Mouse (Mus musculus) embryo, embryonic 10.5 days (tissue): ENCODE data around the gene Zdhhc5.

Experiments used
- DNase-seq: peaks from one replicate; pipeline ENCODE4 v3.0.0-alpha.2; 2015; ENCODE audit warnings: low spot score

Zdhhc5 gene

GRCm38 (mm10) chr2:84695007-84695695, 19.8 kb downstream of the Zdhhc5 start:
- no peak for DNase-seq

GRCm38 (mm10) chr2:84690050-84690449, 24.9 kb downstream of the Zdhhc5 start:
- DNase-seq, result no peak

GRCm38 (mm10) chr2:84688080-84688844, 26.7 kb downstream of the Zdhhc5 start:
- no peak for DNase-seq

GRCm38 (mm10) chr2:84682605-84683183, 32.3 kb downstream of the Zdhhc5 start:
- no peak for DNase-seq

- no peak for DNase-seq
These were observed 36.0 kb downstream of the Zdhhc5 start, which contains the start of gene Tmx2 for GRCm38 (mm10) chr2:84679016-84679415. Gene Tmx2 (minus strand): TSS chr2:84679140.

GRCm38 (mm10) chr2:84677968-84678880, 36.8 kb downstream of the Zdhhc5 start, which contains the start of the genes Gm28635 and Med19:
Gene Gm28635 (minus strand): TSS chr2:84678041.
Gene Med19 (plus strand): TSS chr2:84678402.
- DNase-seq, result peak; percentile 100

GRCm38 (mm10) chr2:84677270-84677967, 37.6 kb downstream of the Zdhhc5 start:
- DNase-seq, result peak; percentile 59

GRCm38 (mm10) chr2:84671535-84671934, 43.4 kb downstream of the Zdhhc5 start:
- DNase-seq, result peak; percentile 7

- peak; percentile 99 for DNase-seq
These were observed 44.4 kb downstream of the Zdhhc5 start, which contains the start of gene Selenoh for GRCm38 (mm10) chr2:84670569-84670933. Gene Selenoh (minus strand): TSS chr2:84670770.

GRCm38 (mm10) chr2:84669828-84670568, 45.0 kb downstream of the Zdhhc5 start:
- DNase-seq, result peak; percentile 18

GRCm38 (mm10) chr2:84666081-84666480, 48.9 kb downstream of the Zdhhc5 start:
- DNase-seq, result no peak

- peak; percentile 75 for DNase-seq
These were observed 52.1 kb downstream of the Zdhhc5 start for GRCm38 (mm10) chr2:84662866-84663265.

GRCm38 (mm10) chr2:84660253-84660652, 54.7 kb downstream of the Zdhhc5 start:
- DNase-seq, result peak; percentile 52

GRCm38 (mm10) chr2:84658806-84659205, 56.2 kb downstream of the Zdhhc5 start, which contains the start of gene Btbd18:
Gene Btbd18 (plus strand): TSS chr2:84659079.
- no peak for DNase-seq

GRCm38 (mm10) chr2:84655864-84656263, 59.1 kb downstream of the Zdhhc5 start:
- no peak for DNase-seq

- DNase-seq, result no peak
These were observed 61.6 kb downstream of the Zdhhc5 start for GRCm38 (mm10) chr2:84653354-84653753.

- peak; percentile 94 for DNase-seq
These were observed 64.3 kb downstream of the Zdhhc5 start, which contains the start of gene Ctnnd1 for GRCm38 (mm10) chr2:84650464-84651195. Gene Ctnnd1 (minus strand): TSS chr2:84650765.

GRCm38 (mm10) chr2:84649674-84650073, 65.3 kb downstream of the Zdhhc5 start:
- peak; percentile 56 for DNase-seq

- peak; percentile 56 for DNase-seq
These were observed 66.6 kb downstream of the Zdhhc5 start for GRCm38 (mm10) chr2:84648369-84648768.
